Mouse (Mus musculus): ENCODE measurements around the gene Tmtc1. TPM values are rescaled to one million over a fixed set of nuclear protein-coding genes. Genes with fewer than 3 reads are reported as not detected.
A peak's percentile ranks its signal among the peaks of the same experiment; 100 is the strongest.

Tmtc1 gene
- polyA plus RNA-seq, 1 experiment from 2014 or later: 1.6 TPM

DNA sequence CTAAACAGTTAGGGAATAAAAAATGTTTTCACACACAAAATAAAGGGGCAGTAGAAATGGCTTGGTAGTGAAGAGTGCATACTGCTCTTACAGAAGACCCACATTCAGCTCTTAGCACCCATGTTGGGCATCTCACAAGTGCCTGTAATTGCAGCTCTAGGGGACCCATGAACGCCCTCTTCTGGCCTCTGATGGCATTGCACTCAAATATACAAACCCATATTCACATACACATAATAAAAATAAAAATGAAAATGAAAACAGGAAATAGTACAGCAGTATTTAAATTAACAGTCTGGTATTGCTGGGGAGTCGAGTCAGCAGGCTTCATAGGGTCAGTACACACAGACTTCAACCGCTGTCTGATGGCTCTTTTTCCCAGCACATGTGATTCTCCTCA lies 201.9 kb downstream of the Tmtc1 start:
- Histone ChIP-seq H3K4me3 (replicated peaks) (no peak overlapping the region), H3K9ac (no peak overlapping the region), H3K9me3 (no peaks in the 10 kb centered on the region), H3K4me2 (replicated peaks) (no peak overlapping the region), H3K27ac (no peak overlapping the region), H3K27me3 (replicated peaks) (no peaks in the 10 kb centered on the region), H3K4me1 (replicated peaks) (no peaks in the 10 kb centered on the region), H3K36me3 (no peaks in the 10 kb centered on the region)
- ATAC-seq: no peak
- WGBS: 62% methylated on average over 3 of the region's 3 CpGs

DNA sequence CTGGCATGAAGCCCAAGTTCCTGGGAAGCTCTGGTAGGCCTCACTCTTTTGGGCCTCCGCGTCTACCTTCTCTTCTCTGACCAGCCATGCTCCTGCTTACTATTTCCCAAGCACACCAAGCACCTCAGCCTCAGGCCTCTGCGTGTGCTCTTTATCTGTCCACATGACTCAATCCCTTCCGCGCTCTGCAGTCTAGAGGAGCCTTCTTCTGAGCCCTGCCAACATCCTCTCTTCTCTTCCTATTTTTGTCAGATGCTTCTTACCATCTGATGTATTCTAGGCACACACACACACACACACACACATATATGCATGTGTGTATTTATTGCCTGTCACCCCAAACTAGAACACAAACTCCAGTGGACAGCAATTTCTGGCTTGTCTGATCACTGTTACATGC lies 202.5 kb downstream of the Tmtc1 start:
- Histone ChIP-seq H3K27ac (no peak overlapping the region), H3K36me3 (no peaks in the 10 kb centered on the region), H3K9ac (no peak overlapping the region), H3K4me1 (replicated peaks) (no peaks in the 10 kb centered on the region), H3K4me3 (replicated peaks) (no peak overlapping the region), H3K27me3 (replicated peaks) (no peaks in the 10 kb centered on the region), H3K9me3 (no peaks in the 10 kb centered on the region), H3K4me2 (replicated peaks) (no peak overlapping the region)
- 92% methylated on average over 5 of the region's 5 CpGs for WGBS
- ATAC-seq: no peak

DNA sequence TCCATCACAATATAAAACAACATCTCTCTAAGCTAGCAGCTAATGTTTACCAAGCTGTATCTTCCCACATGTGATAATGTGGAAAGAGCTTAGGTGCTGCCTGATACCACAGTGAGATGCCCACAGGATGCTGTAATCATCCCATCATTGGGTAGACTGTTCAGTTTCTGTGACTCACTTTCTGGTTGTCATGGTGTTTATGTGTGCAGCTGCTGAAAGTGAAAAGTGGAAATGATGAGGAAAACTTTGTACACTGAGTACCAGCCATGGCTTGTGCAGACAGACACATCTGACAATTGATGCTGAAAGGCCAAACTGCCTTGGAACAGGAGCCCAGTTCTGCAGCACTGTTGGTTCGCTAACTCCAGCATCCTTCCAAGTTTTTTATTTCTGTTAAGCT lies 204.9 kb downstream of the Tmtc1 start:
- H3K4me3 ChIP-seq (replicated peaks): no peak overlapping the region
- H3K27ac ChIP-seq: no peak overlapping the region
- no peaks in the 10 kb centered on the region for H3K9me3 ChIP-seq
- 92% methylated on average over 1 of the region's 1 CpGs for WGBS
- no peaks in the 10 kb centered on the region for H3K4me1 ChIP-seq (replicated peaks)
- no peaks in the 10 kb centered on the region for H3K36me3 ChIP-seq
- ATAC-seq: no peak
- no peaks in the 10 kb centered on the region for H3K27me3 ChIP-seq (replicated peaks)
- no peak overlapping the region for H3K4me2 ChIP-seq (replicated peaks)
- no peak overlapping the region for H3K9ac ChIP-seq

DNA sequence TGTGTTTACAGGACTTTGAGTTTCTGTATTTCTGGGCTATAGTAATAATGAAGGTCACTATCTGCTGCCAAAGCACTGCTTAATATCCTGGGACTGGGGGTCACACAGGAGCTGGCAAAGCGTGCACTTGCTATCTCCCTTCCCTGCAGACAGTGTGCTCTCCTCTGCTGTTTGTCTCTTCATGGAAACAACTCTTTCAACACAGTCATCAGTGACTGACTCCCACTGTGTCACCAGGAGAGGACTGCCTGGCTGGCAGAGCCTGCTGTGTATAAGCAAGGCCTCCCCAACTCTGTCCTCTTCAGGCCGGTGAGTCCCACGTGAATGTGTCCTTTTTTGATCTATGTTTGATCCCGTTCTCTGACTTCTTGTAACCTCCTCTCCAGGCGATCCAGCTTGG lies 206.7 kb downstream of the Tmtc1 start:
- Histone ChIP-seq H3K9me3 (no peaks in the 10 kb centered on the region), H3K27me3 (replicated peaks) (no peaks in the 10 kb centered on the region), H3K9ac (no peak overlapping the region), H3K4me3 (replicated peaks) (no peak overlapping the region), H3K36me3 (no peaks in the 10 kb centered on the region), H3K4me1 (replicated peaks) (no peaks in the 10 kb centered on the region), H3K4me2 (replicated peaks) (no peak overlapping the region), H3K27ac (no peak overlapping the region)
- 74% methylated on average over 5 of the region's 5 CpGs for WGBS
- no peak for ATAC-seq

DNA sequence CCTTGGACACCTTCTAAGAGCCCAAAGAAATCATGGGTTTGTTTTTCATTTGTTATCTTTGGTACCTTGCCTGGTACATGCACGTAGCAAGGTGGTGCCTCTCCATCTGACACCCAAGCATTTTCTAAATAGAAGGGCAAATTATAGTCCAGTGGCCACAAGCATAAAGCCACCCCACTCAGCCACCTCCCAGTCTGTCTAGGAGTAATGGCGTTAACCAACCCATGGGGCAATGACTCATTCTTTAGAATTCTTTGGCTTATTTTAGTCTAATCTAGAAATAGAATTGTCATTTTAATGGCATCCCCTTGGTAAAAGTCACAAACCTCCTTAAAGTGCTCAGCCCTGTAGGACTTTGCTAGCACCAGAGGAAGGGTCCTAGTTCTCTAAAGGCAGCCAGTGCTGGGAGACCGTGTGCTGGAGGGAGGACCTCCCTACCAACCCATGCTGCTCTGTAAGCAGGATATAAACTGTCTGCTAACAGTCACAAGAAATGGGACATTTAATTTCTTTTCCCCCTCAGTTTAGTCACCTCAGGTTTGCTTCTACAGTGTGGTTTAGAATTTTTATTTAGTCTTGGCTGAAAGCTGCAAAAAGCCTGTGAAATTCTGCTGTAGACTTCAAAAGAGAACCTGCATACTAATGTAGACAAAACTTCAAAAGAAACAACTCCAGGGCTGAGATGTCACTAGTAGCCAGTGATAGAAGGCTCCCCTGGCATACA lies 209.9 kb downstream of the Tmtc1 start:
- 69% methylated on average over 3 of the region's 3 CpGs for WGBS
- no peak for ATAC-seq

DNA sequence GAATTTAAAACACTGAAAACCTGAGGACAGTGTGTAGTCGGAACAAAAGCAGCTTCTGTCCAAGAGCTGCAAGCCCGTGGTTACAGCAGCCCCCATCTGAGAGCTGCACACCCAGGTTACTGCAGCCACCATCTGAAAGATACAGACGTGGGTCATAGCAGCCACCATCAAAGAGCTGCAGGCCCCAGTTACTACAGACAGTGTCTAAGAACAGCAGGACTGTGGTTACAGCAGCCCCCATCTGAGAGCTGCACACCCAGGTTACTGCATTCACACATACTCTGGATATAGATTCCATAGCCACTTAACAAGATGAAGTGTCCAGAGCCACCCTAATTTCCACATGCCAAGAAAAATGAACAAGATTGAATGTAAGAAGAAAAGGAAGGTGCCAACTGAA lies 216.6 kb downstream of the Tmtc1 start:
- Histone ChIP-seq H3K4me3 (replicated peaks) (no peak overlapping the region), H3K4me2 (replicated peaks) (no peak overlapping the region), H3K4me1 (replicated peaks) (no peaks in the 10 kb centered on the region), H3K36me3 (no peaks in the 10 kb centered on the region), H3K27me3 (replicated peaks) (no peaks in the 10 kb centered on the region), H3K9me3 (no peaks in the 10 kb centered on the region), H3K27ac (no peak overlapping the region), H3K9ac (no peak overlapping the region)
- ATAC-seq: no peak
- 67% methylated on average over 3 of the region's 3 CpGs for WGBS

More for the DNA sequence above, 209.9 kb downstream of the Tmtc1 start:
- no peak overlapping the region for H3K4me3 ChIP-seq (replicated peaks)
- no peaks in the 10 kb centered on the region for H3K36me3 ChIP-seq
- no peak overlapping the region for H3K9ac ChIP-seq
- H3K4me1 ChIP-seq (replicated peaks): no peaks in the 10 kb centered on the region
- H3K4me2 ChIP-seq (replicated peaks): no peak overlapping the region
- no peak overlapping the region for H3K27ac ChIP-seq
- no peaks in the 10 kb centered on the region for H3K27me3 ChIP-seq (replicated peaks)
- no peaks in the 10 kb centered on the region for H3K9me3 ChIP-seq

DNA sequence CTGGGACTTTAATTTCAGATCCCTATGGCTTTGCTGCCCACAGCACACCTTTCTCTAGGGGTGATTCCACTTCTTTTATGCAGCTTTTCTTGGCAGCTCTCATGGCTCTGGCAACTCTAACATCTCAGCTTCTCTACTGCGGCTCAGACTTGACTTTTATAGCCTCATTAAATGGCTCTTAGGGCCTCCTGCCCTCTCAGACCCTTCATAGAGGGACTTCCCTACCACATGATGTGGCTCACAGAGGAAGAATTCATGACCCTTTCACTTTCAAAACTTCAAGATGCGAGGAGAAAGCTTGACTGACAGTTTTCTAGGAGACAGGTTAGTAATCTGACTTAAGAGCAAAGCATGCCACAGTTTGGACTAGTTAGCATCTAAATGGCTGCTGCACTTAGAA lies 221.5 kb downstream of the Tmtc1 start:
- ATAC-seq: no peak
- H3K9ac ChIP-seq: no peak overlapping the region
- no peaks in the 10 kb centered on the region for H3K36me3 ChIP-seq
- no peak overlapping the region for H3K4me3 ChIP-seq (replicated peaks)
- H3K9me3 ChIP-seq: no peaks in the 10 kb centered on the region
- 58% methylated on average over 2 of the region's 2 CpGs for WGBS
- no peaks in the 10 kb centered on the region for H3K27me3 ChIP-seq (replicated peaks)
- no peaks in the 10 kb centered on the region for H3K4me1 ChIP-seq (replicated peaks)
- no peak overlapping the region for H3K27ac ChIP-seq
- H3K4me2 ChIP-seq (replicated peaks): no peak overlapping the region

DNA sequence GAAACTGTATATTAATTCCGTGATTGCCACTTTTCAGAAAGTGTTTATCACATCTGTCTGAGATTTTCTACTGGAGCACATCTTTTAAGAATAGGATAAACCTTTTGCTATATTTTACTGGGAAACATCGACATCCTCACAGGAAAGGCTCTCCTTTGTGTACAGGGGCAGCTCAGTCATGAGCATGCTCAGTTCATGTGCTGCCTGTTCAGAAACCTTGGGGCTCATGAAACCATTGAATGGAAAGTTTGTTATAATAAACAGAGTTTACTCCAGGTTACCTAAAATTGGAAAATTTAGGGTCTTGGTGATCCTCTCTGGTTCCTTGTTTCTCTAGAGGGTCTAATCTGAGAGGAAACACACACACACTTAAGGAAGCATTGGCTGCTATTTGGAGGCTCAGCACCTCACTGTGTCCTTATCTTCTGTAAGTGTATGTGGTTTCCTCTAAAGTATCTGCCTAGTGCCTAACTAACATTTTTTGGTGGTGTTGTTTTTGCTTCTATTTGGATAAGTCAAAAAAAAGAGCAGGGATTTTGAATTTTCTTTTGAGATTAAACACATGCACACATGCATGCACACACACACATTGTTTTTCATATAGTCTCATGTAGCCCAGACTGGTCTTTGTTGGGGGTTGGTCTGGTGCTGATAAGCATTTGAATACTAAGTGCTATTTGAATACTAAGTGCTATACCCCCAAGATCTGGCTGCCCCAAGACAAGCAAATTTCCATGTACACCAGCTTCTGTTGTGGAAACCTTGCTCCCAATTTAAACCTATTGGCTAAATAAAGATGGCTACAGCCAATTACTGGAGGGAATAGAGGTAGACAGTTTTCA lies 225.7 kb downstream of the Tmtc1 start:
- no peak for ATAC-seq
- Histone ChIP-seq H3K27me3 (replicated peaks) (no peaks in the 10 kb centered on the region), H3K4me2 (replicated peaks) (no peak overlapping the region), H3K36me3 (no peaks in the 10 kb centered on the region), H3K9ac (no peak overlapping the region), H3K9me3 (no peaks in the 10 kb centered on the region), H3K4me3 (replicated peaks) (no peak overlapping the region), H3K4me1 (replicated peaks) (no peaks in the 10 kb centered on the region), H3K27ac (no peak overlapping the region)
- 80% methylated on average over 2 of the region's 2 CpGs for WGBS

DNA sequence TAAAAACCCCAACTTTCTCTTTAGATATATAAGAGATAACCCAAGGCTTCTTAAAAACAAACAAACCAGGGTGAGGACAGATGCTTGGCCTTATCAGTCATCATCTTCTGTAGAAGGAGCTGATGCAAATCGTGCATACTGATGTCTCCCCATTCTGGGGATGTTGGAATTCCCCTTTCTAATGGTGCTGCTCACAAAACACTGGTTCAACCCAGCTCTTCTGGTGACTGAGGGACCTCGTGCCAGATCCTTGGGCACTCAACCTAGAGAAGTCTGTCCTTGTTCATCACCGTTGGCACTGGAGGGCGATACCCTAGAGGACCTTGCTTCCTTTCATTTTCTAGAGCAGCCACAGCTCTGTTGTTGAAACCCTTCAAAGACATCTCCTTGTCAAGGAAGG lies 227.4 kb downstream of the Tmtc1 start:
- ATAC-seq: no peak
- no peaks in the 10 kb centered on the region for H3K36me3 ChIP-seq
- H3K4me1 ChIP-seq (replicated peaks): no peaks in the 10 kb centered on the region
- no peak overlapping the region for H3K9ac ChIP-seq
- H3K27ac ChIP-seq: no peak overlapping the region
- H3K4me2 ChIP-seq (replicated peaks): no peak overlapping the region
- WGBS: 86% methylated on average over 4 of the region's 4 CpGs
- H3K27me3 ChIP-seq (replicated peaks): no peaks in the 10 kb centered on the region
- no peak overlapping the region for H3K4me3 ChIP-seq (replicated peaks)
- H3K9me3 ChIP-seq: no peaks in the 10 kb centered on the region

DNA sequence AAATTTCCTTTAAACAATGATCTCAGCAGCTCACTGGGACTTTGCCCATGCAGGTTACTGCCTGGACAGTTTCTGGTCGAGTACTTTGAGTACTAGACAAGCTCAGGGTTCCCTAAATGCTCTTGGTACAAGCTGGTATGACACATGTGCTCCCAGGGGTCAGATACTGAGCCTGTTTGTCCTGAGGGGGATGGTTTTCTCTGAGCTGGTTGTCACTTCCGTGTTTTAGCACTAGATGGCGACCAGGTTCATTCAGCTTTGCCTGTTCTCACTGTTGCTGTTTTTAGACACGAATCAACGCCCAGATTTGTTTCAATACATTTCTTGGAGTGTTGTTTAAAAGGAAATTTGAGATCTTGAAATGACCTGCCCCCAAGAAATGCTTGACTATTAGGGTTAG lies 229.4 kb downstream of the Tmtc1 start:
- Histone ChIP-seq H3K4me1 (replicated peaks) (no peaks in the 10 kb centered on the region), H3K27me3 (replicated peaks) (no peaks in the 10 kb centered on the region), H3K9ac (no peak overlapping the region), H3K9me3 (no peaks in the 10 kb centered on the region), H3K36me3 (no peaks in the 10 kb centered on the region), H3K4me3 (replicated peaks) (no peak overlapping the region), H3K27ac (no peak overlapping the region), H3K4me2 (replicated peaks) (no peak overlapping the region)
- ATAC-seq: no peak
- WGBS: 4% methylated on average over 5 of the region's 5 CpGs

DNA sequence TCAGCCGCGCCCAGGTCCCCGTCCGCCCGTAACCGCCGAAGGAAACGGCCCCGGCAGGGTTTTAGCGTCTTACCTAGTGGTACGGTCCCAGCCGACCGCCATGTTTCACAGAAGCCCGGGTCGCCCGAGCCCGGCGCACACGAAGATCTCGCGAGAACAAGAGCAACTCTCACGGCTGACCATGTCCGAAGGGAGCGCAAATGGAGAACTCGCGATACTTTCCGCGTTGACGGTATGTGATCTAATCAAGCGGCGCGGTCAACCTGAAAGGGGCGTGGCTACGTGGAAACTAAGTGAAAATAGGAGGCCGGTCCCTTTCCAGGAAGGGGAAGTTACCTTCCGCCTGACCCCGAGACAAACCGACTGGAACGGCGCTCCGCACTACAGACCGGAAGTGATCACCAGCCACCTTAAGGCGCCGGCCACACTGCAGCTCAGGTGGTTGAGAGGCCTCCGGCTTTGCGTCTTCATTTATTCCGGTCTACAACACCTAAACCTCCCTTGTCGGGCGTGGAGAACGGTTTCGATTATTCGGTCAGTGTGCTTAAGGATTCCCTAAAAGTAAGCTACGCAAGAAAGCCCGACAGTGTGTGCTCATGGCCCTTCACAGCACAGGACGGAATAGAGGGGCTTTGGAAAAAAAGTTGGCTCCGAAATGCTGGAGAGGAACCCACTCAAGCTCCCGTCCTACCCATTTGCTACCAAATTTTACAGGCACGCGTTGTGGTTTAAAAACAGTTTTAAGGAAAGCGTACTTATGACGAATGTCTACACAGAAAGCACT lies 232.1 kb downstream of the Tmtc1 start, which contains the start of gene Ergic2:
Gene Ergic2 (minus strand): TSS at position 478 of the 784 bp plus-strand sequence.
- Histone ChIP-seq H3K4me3 (replicated peaks) (peak within 1 kb of the TSS; percentile 76), H3K9ac (peak within 1 kb of the TSS; percentile 89), H3K36me3 (no peaks in the 10 kb centered on the region), H3K27ac (peak within 1 kb of the TSS; percentile 75), H3K27me3 (replicated peaks) (no peaks in the 10 kb centered on the region), H3K4me1 (replicated peaks) (no peaks in the 10 kb centered on the region), H3K4me2 (replicated peaks) (peak within 1 kb of the TSS; percentile 63), H3K9me3 (no peaks in the 10 kb centered on the region)
- under 1% methylated on average over 61 of the region's 61 CpGs for WGBS
- ATAC-seq: peak; percentile 99

DNA sequence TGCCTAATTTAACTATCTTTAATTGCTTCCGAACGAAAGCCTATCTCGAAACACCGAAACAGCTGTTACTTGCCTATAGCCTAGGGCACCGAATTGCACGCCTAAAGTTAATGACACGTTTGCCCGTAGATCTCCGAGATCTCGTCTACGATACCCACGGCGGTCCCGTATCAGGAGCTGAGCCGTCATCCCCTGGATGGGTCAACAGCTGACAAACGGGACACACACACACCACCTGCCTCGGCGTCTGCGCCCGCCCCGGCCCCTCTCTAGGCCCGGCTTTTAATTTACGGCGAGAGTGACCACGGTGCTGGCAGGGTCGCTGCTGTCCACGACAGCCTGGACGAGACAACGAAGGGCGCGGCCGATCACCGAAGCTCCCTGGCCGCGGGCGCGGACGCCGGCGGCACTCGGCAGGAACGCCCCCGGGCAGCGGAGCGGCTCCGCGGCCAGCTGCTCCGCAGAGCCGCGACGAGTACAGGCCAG lies 232.8 kb downstream of the Tmtc1 start:
- Histone ChIP-seq H3K9ac (peak overlapping the region; percentile 89), H3K4me2 (replicated peaks) (peak overlapping the region; percentile 62), H3K36me3 (no peaks in the 10 kb centered on the region), H3K9me3 (no peaks in the 10 kb centered on the region), H3K27me3 (replicated peaks) (no peaks in the 10 kb centered on the region), H3K4me1 (replicated peaks) (no peaks in the 10 kb centered on the region), H3K27ac (peak overlapping the region; percentile 75), H3K4me3 (replicated peaks) (peak overlapping the region; percentile 76)
- ATAC-seq: no peak; the same call in 1 of the 2 replicates
- WGBS: under 1% methylated on average over 51 of the region's 51 CpGs
